8 mouse cellular contexts compared by ENCODE assay signal in genomic region chr4:40851763-40852248, GRCm38 (mm10). TPM values are rescaled to one million over a fixed set of nuclear protein-coding genes. Genes with fewer than 3 reads are reported as not detected.
A peak's percentile ranks its signal among the peaks of the same experiment; 100 is the strongest.
DNase-seq lines count a peak whose midpoint lies in the region; ATAC-seq lines count a peak whose summit lies in the region.

No protein-coding gene starts in this region.

- ATAC-seq in hindbrain, embryonic 11.5 days (ENCODE audit: low FRiP score), result no peak
- ATAC-seq in intestine, embryonic 16.5 days, result no peak
- peak; percentile 32; the same call in 1 of the 2 replicates for ATAC-seq in monocyte, adult 5-6 weeks (replicated peaks; ENCODE audit: insufficient number of reproducible peaks, low FRiP score, low TSS enrichment, poor library complexity, severe bottlenecking)

- no peaks in the 10 kb centered on the region for H3K27me3 ChIP-seq in hindbrain, embryonic 10.5 days (ENCODE audit: insufficient read depth, poor library complexity, severe bottlenecking)
- H3K27me3 ChIP-seq in hindbrain, embryonic 11.5 days (ENCODE audit: control insufficient read depth, insufficient read depth, low read length), result no peaks in the 10 kb centered on the region
- H3K27me3 ChIP-seq in embryonic facial prominence, embryonic 10.5 days (replicated peaks; ENCODE audit: low read depth, poor library complexity, severe bottlenecking), result no peaks in the 10 kb centered on the region
- no peaks in the 10 kb centered on the region for H3K27me3 ChIP-seq in intestine, embryonic 16.5 days (replicated peaks; ENCODE audit: control insufficient read depth, insufficient read depth, low read length)

- H3K36me3 ChIP-seq in hindbrain, embryonic 10.5 days, result no peaks in the 10 kb centered on the region
- no peaks in the 10 kb centered on the region for H3K36me3 ChIP-seq in hindbrain, embryonic 11.5 days (ENCODE audit: control insufficient read depth, insufficient read depth, low read length)
- 0 out of 2 replicates have a peak, but pooled peaks cover 5% of the 10 kb centered on the region for H3K36me3 ChIP-seq in embryonic facial prominence, embryonic 10.5 days (replicated peaks)
- no peaks in the 10 kb centered on the region for H3K36me3 ChIP-seq in intestine, embryonic 16.5 days (ENCODE audit: control insufficient read depth, insufficient read depth, low read length)

- no peak overlapping the region; the same call in 1 of the 2 replicates for H3K4me2 ChIP-seq in hindbrain, embryonic 11.5 days (replicated peaks; ENCODE audit: low read depth, low read length)
- peak overlapping the region; percentile 78 for H3K4me2 ChIP-seq in intestine, embryonic 16.5 days (ENCODE audit: low read depth, low read length)

- WGBS in hindbrain, embryonic 10.5 days, result 79% methylated on average over 4 of the region's 4 CpGs
- 81% methylated on average over 4 of the region's 4 CpGs for WGBS in hindbrain, embryonic 11.5 days
- 82% methylated on average over 4 of the region's 4 CpGs for WGBS in embryonic facial prominence, embryonic 10.5 days
- WGBS in intestine, embryonic 16.5 days, result 38% methylated on average over 4 of the region's 4 CpGs

- peaks cover 44% of the 10 kb centered on the region for H3K4me1 ChIP-seq in hindbrain, embryonic 10.5 days (replicated peaks)
- H3K4me1 ChIP-seq in hindbrain, embryonic 11.5 days (replicated peaks; ENCODE audit: control insufficient read depth, insufficient read depth, low read length), result peaks cover 3% of the 10 kb centered on the region; the same call in 1 of the 2 replicates
- H3K4me1 ChIP-seq in embryonic facial prominence, embryonic 10.5 days, result peaks cover 38% of the 10 kb centered on the region
- peaks cover 31% of the 10 kb centered on the region for H3K4me1 ChIP-seq in intestine, embryonic 16.5 days (ENCODE audit: control insufficient read depth, insufficient read depth, low read length)

- H3K27ac ChIP-seq in hindbrain, embryonic 10.5 days, result no peak overlapping the region
- no peak overlapping the region for H3K27ac ChIP-seq in hindbrain, embryonic 11.5 days (ENCODE audit: low read depth, low read length)
- H3K27ac ChIP-seq in embryonic facial prominence, embryonic 10.5 days (replicated peaks), result 0 out of 2 replicates have a peak overlapping the region, but pooled peaks have one; percentile 7
- peak overlapping the region; percentile 67 for H3K27ac ChIP-seq in intestine, embryonic 16.5 days (ENCODE audit: low read length)

- peak overlapping the region; percentile 80 for H3K4me3 ChIP-seq in hindbrain, embryonic 10.5 days
- H3K4me3 ChIP-seq in hindbrain, embryonic 11.5 days (ENCODE audit: low read depth, low read length), result no peak overlapping the region
- H3K4me3 ChIP-seq in embryonic facial prominence, embryonic 10.5 days, result peak overlapping the region; percentile 81
- peak overlapping the region; percentile 72 for H3K4me3 ChIP-seq in intestine, embryonic 16.5 days (ENCODE audit: low read length)

- H3K9me3 ChIP-seq in hindbrain, embryonic 10.5 days, result no peaks in the 10 kb centered on the region
- no peaks in the 10 kb centered on the region for H3K9me3 ChIP-seq in hindbrain, embryonic 11.5 days (ENCODE audit: control insufficient read depth, low read length)
- no peaks in the 10 kb centered on the region for H3K9me3 ChIP-seq in embryonic facial prominence, embryonic 10.5 days
- no peaks in the 10 kb centered on the region for H3K9me3 ChIP-seq in intestine, embryonic 16.5 days (ENCODE audit: control insufficient read depth, low read length)

- H3K9ac ChIP-seq in hindbrain, embryonic 11.5 days (ENCODE audit: low read depth, low read length), result no peak overlapping the region
- peak overlapping the region; percentile 48 for H3K9ac ChIP-seq in intestine, embryonic 16.5 days (ENCODE audit: low read depth, low read length)

- no peak for DNase-seq in hindbrain, embryonic 10.5 days (ENCODE audit: low spot score)
- DNase-seq in hindbrain, embryonic 11.5 days (ENCODE audit: low spot score), result no peak
- no peak for DNase-seq in embryonic facial prominence, embryonic 10.5 days (ENCODE audit: low spot score)
- no peak for DNase-seq in embryo, embryonic 11 days
- no peak for DNase-seq in adrenal gland, postnatal 10 days
- no peak for DNase-seq in cerebellum, postnatal 4 days (ENCODE audit: low spot score in 2 of 2)

RNA-seq across cellular contexts. Expression of gene B4galt1, which starts 2.0 kb away (rescaled TPM):
- polyA plus RNA-seq in hindbrain, embryonic 10.5 days (2016; fragmentation: Nextera tagmentation; extraction: Ambion mirVana), result 15.2 and 18.8 TPM in 2 replicates
- polyA plus RNA-seq in hindbrain, embryonic 11.5 days (2014; fragmentation: Nextera tagmentation; extraction: Ambion mirVana), result 15.1 and 16.2 TPM in 2 replicates
- polyA plus RNA-seq in embryonic facial prominence, embryonic 10.5 days (2016; fragmentation: Nextera tagmentation; extraction: Ambion mirVana), result 23.8 and 24.7 TPM in 2 replicates
- 26.6 and 27.3 TPM in 2 replicates for polyA plus RNA-seq in intestine, embryonic 16.5 days (2015; fragmentation: Nextera tagmentation; extraction: Ambion mirVana)
- total RNA-seq in monocyte, adult 5-6 weeks (2017), result 27.7 to 60.9 TPM (median 40.1 TPM) in 3 replicates
- 10 to 100 TPM; 73.7 to 83.0 TPM for total RNA-seq in adrenal gland, postnatal 10 days (2021)

Comparison
In these comparisons a context has a peak if more than half of its experiments do, and no peak if none do; other contexts are left out.
1. H3K27ac ChIP-seq: peak in embryonic facial prominence, embryonic 10.5 days (single experiment) and intestine, embryonic 16.5 days (single experiment); none in hindbrain, embryonic 10.5 days (single experiment) and hindbrain, embryonic 11.5 days (single experiment).